Mouse (Mus musculus) NIH3T3 (cell line): Measurements from ENCODE around the gene Mrps18c.

Experiments
- DNase-seq: peaks from one replicate; pipeline ENCODE4 v3.0.0-alpha.2; 2012; ENCODE audit warnings: low read depth

Mrps18c gene

DNA sequence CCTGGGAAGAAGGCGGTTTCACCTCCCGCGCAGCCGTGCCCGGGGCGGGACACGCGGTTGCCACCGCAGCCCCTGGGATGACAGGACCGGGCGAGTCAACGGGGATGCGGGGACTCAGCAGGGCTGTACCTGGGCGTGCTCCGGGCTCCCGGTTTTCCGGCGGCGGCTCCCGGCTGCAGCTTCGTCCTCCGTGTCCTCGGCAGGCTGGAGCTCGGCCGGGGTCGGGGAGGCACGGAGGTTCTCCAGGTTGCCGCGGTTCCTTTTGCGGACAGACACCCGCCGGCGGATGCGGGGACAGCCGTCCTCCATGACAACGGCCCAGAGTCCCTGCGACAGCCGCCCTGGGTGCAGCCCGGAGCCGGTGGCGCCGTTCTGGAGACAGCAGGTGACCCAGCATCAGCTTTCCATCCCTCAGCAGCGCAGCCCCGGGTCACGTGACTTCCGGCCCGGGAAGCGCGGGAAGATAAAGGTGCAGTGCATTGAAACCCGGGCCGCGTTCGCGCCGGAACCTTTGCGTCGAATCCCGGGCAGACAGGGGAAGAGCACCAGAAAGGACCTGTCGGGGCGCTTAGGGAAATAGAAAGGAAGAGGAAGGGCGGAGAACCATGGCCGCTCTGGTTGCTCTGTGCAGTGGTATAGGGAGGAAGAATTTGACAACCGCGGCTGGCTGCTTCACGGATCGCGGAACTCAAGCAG lies at the start of gene Mrps18c, which contains the start of gene Helq:
Mrps18c (plus strand) TSS at position 463 of the 696 bp plus-strand sequence.
Helq (minus strand) TSS at position 434 of the 696 bp plus-strand sequence.
- DNase-seq = peak; percentile 96

DNA sequence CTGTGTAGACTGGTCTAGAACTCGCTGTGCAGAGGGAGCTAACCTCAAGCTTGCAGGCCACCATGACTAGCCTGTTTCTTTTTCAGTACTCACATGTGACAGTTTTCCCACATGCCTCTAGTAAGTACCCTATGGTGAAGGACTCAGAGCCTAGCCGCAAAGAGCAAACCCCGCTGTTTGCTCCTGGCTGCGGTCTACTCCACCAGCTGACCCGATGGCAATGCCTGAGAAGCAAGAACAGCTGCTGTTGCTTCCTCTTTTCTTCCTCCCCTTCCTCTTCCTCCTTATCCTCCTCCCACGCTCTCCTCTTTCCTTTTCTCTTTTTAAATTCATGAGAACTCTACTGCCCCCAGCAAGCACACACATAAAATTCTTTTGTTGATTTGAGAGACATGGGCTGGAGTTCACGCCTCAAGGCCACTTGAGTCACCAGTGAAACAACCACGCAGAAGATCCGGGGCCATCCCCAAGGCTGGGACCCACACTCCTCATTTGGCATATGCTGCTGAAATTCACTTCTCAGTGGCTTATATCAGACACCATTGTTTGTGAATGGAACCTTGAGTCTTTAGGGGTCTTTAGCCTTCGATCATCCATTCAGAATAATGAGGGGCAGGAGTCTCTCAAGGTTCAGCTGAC lies 47.7 kb upstream of the Mrps18c start:
- no peak for DNase-seq

DNA sequence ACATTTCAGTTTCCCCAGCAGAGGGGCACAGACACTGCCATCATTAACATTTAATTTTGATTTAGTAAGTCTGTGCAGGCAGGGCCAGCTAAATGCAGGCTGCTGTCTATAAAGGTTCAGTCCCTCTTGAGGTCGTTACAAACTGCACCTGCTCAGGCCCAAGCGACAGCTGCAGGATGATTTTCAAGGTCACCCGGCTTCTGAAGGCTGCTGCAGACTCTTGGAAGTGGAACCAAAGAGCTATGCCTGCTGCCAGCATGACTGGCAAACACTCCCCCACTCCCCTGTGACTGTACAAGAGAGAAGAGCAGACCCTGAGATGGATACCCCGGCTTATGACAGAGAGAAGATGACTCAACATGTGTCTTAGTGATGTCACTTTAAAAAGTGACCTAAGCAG lies 46.8 kb upstream of the Mrps18c start:
- DNase-seq = no peak

DNA sequence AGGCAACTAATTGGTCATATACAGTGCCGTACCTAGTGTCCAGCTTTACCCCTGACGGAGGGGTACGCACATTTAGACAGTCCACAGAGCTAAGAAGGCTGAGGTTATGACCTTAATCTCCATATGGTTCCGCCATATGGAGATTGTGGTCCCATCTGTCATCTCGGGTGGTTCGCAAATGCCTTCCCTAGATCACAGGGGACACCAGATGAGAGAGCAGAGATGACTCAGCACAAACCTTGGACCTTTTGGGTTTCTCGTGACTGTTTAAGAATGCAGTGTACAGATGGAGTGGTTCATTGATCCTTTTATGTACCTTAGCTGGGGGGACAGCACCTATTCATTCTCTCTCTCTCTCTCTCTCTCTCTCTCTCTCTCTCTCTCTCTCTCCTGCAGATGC lies 45.0 kb upstream of the Mrps18c start:
- peak; percentile 8 for DNase-seq

DNA sequence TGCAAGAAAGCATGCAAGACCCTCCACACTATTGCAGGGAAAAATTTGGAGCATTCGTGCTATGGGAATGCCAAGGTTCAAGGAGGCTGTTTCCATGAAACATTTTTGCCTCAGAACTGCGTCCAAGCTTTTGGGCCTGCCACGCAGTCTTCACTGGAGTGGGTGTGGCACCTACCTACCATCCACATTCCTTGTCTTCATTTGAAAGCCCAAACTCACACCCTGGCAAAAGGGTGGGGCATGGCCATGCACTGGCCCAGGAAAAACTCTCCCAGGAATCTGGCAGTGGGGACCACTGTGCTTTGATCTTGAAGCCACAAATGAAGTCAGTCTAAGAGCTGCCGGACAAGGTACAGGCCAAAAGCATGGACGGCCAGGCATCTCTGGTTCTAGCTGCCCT lies 40.3 kb upstream of the Mrps18c start:
- DNase-seq = no peak

DNA sequence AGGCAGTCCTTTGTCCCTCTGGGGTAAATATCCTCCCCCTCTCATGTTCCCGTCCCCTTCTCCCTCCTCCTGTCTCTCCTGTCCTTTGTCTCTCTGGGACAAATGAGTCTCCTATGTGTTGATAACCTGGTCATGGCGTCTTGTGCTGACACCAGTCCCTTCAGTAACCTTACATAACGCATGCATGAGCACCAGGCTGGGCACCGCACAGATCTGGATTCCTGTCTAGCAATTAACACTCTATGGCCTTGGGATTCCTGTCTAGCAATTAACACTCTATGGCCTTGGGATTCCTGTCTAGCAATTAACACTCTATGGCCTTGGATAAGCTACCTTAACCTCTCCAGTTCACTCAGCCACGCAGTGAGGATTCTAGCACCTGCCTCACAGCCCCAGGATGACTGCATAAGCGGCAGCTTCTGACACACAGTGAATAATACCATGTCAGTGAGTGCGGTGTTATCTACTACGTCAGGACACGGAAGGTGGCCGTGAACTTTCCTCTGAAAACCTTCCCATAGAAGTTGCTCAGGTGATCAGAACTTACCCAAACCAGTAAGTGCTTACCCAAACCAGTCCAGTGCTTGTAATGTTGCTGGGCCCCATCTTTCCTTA lies 38.3 kb upstream of the Mrps18c start:
- no peak for DNase-seq

DNA sequence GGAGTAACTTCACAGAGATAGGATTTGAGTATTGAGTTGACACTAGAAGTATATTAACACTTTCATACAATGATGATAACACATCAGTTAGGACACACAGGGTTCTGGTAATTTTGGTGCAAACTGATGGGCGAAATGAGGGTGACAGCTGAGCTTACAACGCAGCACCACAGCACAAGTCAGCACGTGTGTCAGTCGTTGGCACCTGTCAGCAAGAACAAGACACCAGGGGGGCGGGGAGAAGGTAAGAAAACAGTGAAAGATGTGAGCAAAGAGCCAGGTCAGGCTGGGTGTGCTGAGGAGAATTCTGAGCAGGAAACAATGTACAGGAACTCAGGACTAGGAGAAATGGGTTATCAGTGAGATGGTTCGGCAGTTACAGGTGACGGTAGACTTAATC lies 36.7 kb upstream of the Mrps18c start:
- DNase-seq = no peak

DNA sequence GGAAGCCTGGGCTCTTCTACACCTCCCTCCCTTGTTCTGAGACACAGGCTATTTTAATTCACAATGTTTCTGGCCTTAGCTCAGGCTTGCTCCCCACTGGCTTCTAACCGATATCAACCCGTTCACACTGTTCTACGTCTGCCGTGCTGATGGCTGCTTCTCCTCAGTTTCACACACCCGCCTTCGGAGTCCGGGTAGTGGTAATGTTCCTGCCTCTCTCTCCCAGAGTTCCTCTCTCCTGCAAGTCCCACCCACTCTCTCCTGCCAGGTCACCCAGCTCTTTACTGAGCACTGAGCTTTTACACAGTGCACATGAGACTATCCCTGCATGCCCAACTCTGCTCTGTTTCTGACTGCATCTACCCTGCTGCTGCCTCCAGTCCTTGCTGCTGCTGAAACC lies 32.4 kb upstream of the Mrps18c start:
- no peak for DNase-seq

DNA sequence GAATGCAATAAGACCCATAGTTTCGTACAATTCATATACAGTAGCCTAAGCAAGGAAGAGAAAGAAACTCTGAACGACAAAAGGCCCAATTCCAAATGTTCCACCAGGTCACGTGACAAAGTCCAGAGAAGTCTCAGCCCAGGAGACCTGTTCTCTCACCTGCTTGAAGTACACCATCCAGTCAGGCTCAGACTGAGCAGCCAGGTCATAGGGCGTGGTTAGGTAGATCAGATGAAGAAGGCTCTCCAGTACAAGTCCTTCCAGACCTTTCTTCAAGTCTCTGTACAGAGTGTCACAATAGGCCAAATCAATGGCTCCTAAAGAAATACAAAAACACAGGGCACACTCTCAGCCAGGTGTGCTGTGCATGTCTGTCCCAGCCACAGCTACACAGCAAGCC lies 26.9 kb upstream of the Mrps18c start:
- DNase-seq = no peak

DNA sequence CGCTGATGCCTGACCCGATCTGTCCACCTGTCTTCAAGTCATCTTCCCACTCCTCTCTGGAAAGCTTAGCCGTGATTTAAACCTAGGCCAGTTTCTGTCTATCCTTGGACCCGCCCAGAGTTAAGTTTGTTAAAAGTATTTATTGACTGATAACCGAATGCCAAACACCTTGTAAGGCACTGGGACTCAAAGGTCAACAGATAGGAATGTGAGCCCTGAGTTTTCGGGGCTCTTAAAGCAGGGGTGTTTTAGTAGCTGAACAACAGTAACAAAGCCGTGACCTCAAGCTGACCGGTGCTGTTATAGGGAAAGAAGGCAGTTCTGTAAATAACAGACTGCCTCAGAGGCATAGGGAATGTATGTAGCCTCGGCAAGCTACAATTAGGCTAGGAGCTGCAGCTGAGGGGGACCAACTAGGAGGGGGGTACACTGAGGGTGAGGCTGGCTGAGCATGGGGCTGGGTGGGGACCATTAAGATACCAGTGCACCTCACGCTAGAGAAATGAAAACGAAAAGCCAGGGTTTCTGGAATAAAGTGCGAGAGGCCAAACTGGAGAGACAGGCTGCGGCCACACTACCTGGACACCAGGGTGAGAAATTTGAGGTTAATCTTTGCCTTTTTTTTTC lies 22.5 kb upstream of the Mrps18c start:
- no peak for DNase-seq

DNA sequence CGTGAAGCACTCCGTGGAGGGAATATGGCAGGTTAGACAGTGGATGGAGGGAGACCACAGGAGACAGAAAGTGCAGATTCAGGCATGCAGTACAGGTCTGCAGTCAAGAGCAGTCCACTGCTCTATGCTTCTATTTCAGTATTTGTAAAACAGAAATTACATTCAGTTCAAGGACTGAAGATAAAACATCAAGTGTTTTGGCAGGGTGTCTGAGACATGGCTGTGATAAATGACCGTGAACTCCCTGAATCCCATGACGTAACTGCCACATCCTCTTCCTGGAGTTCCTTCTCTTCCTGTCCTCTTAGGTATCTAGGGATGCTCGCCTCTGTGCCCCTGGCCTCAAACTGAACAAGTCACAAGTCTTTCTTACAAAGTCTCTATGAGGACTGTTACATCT lies 21.5 kb upstream of the Mrps18c start:
- no peak for DNase-seq

DNA sequence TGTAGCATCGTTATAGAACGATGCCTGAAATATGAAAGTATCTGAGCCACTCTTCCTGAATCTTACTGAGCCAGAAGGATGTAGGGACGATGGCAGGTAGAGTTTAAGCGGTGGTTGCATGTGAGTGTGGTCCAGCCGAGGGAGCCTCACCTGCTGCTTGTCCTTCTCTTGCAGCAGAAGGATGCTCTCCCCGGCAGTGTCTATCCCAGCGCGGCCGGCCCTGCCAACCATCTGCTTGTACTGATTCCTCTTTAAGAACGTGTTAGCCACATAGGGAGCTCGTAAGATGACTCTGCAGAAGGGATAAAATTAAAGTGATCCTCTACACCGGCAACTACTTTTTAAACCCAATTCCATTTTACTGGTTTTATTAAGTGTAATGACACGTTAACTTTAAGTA lies 19.4 kb upstream of the Mrps18c start:
- DNase-seq = no peak

DNA sequence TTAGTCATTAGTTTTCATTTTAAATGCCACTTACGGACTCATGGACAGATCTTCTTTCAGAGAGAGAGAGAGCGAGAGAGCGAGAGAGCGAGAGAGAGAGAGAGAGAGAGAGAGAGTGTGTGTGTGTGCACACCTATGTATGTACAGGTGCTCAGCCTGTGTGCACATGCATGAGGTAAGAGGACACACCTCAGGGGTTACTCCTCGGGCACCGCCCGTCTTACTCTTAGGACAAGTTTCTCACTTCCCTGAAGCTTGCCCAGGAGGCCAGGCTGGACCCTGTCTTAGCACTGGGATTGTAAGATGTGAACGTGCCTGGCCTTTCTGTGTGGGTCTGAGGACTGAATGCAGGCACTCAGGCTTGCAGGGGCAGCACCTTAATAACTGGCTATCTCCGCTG lies 10.9 kb upstream of the Mrps18c start:
- DNase-seq = no peak

DNA sequence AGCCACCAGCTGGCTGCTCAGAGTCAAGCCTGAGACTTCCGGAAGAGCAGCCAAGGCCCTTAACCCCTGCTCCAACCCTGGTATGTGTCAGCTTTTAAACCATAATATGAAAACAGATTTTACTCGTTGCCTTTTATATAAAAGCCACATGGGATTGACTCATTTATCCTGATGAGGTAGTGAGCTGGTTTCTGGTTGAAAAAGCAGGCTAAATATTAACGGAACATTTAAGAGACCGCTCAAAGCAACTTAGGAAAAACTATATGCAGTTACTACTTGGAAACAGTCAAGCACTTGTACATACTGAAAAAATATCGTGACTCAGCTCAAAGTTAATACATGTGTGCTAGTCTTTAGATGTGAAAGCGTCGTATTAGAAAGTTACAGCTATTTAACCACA lies 6.2 kb upstream of the Mrps18c start:
- no peak for DNase-seq

DNA sequence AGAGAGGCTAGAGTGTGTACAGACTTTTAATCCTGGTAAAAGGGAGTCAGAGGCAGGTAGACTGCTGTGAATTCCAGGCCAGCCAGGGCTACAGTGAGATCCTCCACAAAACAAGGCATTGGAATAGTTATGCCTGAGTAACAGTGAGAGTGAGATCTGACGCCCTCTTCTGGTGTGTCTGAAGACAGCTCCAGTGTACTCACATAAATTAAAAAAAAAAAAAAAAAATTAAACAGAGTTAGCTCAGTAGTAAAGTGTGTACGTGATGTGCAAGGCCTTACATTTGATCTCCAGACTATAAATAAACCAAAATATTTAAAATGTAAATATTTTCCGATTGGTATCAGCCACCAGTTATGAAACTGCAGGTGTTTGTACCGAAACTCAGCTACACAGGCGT lies 4.3 kb upstream of the Mrps18c start:
- DNase-seq = no peak

DNA sequence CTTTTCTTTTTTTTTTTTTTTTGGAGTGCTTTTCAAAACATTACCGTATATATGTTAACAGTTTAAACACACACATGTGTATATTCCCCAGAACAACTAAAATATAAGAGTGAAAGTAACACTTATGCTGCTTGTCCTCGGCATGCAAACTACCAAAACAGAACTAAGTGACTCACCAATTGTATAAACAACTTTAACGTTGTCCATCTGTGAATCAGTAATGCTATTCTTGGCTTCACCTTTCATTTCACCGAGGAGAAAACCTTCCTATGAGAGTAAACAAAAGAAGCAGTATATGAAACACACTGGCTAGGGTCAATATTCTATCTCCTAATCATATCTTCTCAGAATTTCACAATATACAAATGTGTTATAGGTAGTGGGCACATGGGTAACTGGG lies 19.9 kb downstream of the Mrps18c start:
- DNase-seq = peak; percentile 69

DNA sequence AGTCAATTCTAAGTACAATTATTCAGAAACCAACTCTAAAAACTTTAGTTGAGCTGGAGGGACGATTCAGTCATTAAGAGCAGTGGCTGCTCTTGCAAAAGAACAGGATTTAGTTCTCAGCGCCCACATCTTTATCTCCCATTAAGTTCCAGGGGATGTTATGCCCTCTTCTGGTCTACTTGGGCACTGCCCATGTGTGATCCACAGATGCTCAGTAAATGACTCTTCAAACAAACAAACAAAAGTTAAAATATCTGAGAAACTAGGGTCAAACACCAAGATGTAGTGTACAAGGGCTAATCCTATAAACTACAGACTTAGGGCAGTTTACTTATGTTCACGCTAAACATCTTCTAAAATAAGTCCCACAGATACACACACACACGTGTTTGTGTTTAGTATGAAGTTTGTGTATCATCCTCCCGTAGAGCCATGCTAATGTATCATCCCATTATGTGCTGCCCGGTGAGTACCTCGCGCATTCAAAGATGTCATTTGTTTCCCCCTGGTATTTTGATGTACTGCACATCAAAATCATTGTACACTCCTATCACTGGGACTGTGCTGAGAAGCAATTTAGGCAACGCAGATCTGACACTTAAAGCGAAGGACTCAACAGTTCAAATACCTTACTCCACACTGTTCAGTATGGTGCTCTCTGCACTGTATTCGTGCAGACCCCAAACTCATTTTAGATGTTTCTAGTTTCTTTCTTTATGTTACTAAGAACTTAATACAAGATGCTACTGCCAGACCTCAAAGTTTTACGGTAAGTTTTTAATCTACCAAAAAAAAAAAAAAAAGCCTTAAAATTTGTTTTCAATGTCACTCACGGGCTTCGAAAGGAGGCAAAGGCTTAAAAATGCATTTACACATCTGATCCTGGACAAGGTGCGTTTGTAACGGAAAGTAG lies 21.4 kb downstream of the Mrps18c start:
- peak; percentile 48 for DNase-seq

DNA sequence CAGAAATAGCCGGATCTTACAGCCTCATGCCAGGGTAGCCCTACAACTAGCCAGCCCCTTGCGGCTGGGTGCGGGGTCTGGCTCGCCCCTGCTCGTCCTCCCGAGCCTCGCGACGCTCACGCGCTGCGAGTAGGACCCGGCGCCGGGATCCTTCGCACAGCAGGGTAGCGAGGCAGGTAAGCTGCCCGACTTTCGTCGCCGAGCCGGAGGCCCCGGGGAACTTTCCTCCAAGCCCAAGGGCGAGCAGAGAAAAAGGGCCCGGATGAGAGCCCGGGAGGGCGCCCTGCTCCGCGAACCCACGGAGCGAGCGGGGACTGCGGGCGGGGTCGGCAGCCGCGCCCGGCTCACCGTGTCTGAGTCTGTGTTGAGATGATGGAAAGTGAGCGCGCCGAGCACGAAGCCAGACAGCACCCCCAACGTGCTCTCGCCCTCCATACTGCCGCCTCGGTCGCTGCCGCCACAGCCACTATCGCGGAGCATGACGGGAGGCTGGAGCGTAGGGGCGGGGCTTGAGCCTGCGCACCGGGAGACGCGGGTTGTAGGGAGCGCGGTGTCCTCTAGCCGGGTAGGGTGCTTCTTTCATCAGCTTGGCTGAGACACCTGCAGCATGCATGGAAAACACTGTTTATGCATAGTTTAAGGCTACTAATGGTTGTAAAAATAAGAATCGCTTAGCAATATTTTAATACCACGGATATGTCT lies 22.2 kb downstream of the Mrps18c start, which contains the start of gene Abraxas1:
Abraxas1 (minus strand) TSS at position 483 of the 702 bp plus-strand sequence.
- peak; percentile 90 for DNase-seq

DNA sequence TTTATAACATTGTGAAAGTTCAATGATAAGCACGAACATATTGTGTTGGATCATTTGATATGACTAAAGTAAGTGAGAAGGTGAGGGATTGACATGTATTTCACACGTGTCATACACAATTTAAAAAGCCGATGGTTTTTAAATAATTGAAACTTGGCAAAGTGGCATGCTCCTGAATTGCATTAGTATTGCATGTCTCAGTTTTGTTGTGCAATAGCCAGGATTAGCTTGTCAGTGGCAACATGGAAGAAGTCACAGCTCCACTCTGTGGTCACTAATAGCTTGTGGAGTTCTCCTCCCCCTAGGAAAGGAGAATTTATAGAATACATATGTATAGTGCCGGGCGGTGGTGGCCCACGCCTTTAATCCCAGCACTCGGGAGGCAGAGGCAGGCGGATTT lies 22.9 kb downstream of the Mrps18c start:
- peak; percentile 66 for DNase-seq

DNA sequence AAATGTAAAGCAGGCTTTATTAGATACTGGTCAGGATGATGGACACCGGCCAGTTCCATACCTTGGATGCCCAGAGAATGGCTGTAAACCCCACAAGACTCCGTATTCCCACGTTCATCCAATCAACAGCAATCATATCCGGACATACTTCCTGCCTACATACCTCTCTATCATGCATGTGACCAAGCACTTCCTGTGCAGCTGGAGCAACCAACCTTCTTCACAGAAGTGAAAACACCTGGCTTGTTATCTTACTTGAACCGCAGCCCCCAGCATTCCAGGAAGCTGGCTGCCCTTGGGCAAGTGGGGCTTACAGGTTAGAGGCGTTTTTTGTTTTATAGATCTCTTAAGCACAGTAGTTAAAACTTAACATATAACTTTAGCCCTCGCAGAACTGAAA lies 24.4 kb downstream of the Mrps18c start:
- DNase-seq = no peak

DNA sequence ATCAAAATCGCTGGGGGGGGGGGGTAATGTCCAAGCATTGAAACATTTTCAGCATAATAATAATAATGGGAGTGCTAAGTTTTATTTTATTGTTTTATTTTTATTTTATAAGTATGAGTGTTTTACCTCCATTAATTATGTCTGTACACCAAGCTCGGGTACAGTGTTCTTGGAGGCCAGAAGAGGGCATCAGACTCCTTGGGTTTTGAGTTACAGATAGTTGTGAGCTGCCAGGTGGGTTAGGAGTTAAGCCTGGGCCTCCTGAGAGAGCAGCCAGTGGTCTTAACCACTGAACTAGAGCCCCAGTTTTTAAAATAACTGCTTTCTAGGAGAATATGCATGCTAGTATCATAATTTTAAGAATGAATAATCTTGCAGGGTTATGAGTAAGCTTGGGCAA lies 27.5 kb downstream of the Mrps18c start:
- peak; percentile 58 for DNase-seq
